Mouse (Mus musculus) myocyte (in vitro differentiated cells): ENCODE measurements at regions not wholly inside any gene's neighbourhood (a gene's known extent, or its start where the extent isn't known, plus 50 kb on each side); places are given as distances from the start of the nearest gene placed in this dataset.

ENCODE experiments used
- H3K27me3 ChIP-seq: one replicate; pipeline ENCODE4 v1.6.1; 2011; ENCODE audit not compliant: control insufficient read depth, insufficient read depth, insufficient read length
- H3K36me3 ChIP-seq: one replicate; pipeline ENCODE4 v1.6.1; 2011; ENCODE audit not compliant: control insufficient read depth, insufficient read depth
- H3K4me2 ChIP-seq: one replicate; pipeline ENCODE4 v1.6.1; 2011; ENCODE audit warnings: low read depth, control low read depth
- H3K4me3 ChIP-seq: one replicate; pipeline ENCODE4 v1.5.1; 2011; ENCODE audit warnings: mild to moderate bottlenecking, control low read depth, moderate library complexity
- H3K79me2 ChIP-seq: one replicate; pipeline ENCODE4 v1.6.1; 2011; ENCODE audit not compliant: control insufficient read depth, insufficient read depth
- H3ac ChIP-seq: one replicate; pipeline ENCODE4 v1.6.1; 2011; ENCODE audit not compliant: control insufficient read depth, insufficient read length
- CEBPB ChIP-seq: IDR thresholded peaks from 2 replicates; pipeline ENCODE4 v1.6.1; 2011; ENCODE audit warnings: mild to moderate bottlenecking, moderate library complexity; ENCODE audit not compliant: poor library complexity, insufficient read depth, severe bottlenecking
- E2F4 ChIP-seq: IDR thresholded peaks from one replicate; pipeline ENCODE4 v1.6.1; 2011; ENCODE audit warnings: mild to moderate bottlenecking, control low read depth, moderate library complexity; ENCODE audit not compliant: insufficient read depth
- MAX ChIP-seq: IDR thresholded peaks from one replicate; pipeline ENCODE4 v1.6.1; 2011; ENCODE audit warnings: low read depth, mild to moderate bottlenecking, control low read depth
- MYOD1 ChIP-seq, 3 experiments: IDR thresholded peaks; one replicate each; pipeline ENCODE4 v1.6.1; 2011; ENCODE audit warnings: control low read depth in 2 of 3, low read depth in 2 of 3, mild to moderate bottlenecking in 2 of 3, moderate library complexity in 1 of 3; ENCODE audit not compliant: insufficient read length in 2 of 3, control insufficient read depth in 1 of 3
- MYOG ChIP-seq, 3 experiments: IDR thresholded peaks; one replicate each; pipeline ENCODE4 v1.6.1; 2011; ENCODE audit warnings: control low read depth in 2 of 3, low read depth in 2 of 3, mild to moderate bottlenecking in 2 of 3; ENCODE audit not compliant: insufficient read length in 2 of 3, control insufficient read depth in 1 of 3, insufficient read depth in 1 of 3
- POLR2A ChIP-seq: IDR thresholded peaks from one replicate; pipeline ENCODE4 v1.6.1; 2011; ENCODE audit warnings: low read depth, mild to moderate bottlenecking, control low read depth, moderate library complexity; ENCODE audit not compliant: insufficient read length
- POLR2AphosphoS2 ChIP-seq: IDR thresholded peaks from one replicate; pipeline ENCODE4 v1.6.1; 2011; ENCODE audit warnings: low read depth, control low read depth; ENCODE audit not compliant: insufficient read length
- REST ChIP-seq: IDR thresholded peaks from one replicate; pipeline ENCODE4 v1.6.1; 2011; ENCODE audit warnings: mild to moderate bottlenecking, control low read depth, moderate library complexity; ENCODE audit not compliant: insufficient read depth, insufficient read length
- SRF ChIP-seq: IDR thresholded peaks from one replicate; pipeline ENCODE4 v1.6.1; 2011; ENCODE audit warnings: low read depth; ENCODE audit not compliant: control insufficient read depth, insufficient read length
- TCF12 ChIP-seq: IDR thresholded peaks from one replicate; pipeline ENCODE4 v1.6.1; 2011; ENCODE audit warnings: mild to moderate bottlenecking, control low read depth; ENCODE audit not compliant: poor library complexity, insufficient read depth, severe bottlenecking
- TCF3 ChIP-seq: IDR thresholded peaks from one replicate; pipeline ENCODE4 v1.6.1; 2011; ENCODE audit warnings: low read depth, control low read depth; ENCODE audit not compliant: insufficient read length
- USF1 ChIP-seq: IDR thresholded peaks from one replicate; pipeline ENCODE4 v1.6.1; 2011; ENCODE audit warnings: low read depth, mild to moderate bottlenecking, control low read depth, moderate library complexity

DNA sequence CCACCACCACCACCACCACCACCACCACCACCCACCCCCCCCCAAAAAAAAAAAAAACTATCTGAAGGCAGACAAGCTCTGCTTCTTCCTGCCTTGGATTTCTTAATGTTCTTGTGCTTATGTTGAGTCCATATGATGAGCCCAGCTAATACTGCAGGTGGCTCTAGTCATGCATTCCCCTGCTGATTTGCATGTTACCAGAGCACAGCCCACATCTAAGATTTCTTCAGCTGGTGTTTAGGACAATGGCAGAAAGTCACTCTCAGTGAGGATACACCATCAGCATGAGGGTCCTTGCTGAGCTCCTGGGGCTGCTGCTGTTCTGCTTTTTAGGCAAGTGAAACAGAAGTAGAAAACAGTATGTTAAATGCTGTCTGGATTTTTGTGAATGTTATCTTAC lies 901.6 kb upstream of the Tacstd2 start:
- no peak for TF ChIP-seq MYOG (IDR thresholded peaks at IDR 0.05; ENCODE audit: control insufficient read depth in 1 of 3, insufficient read depth in 1 of 3, insufficient read length in 2 of 3, low read depth in 2 of 3)
- TF ChIP-seq MAX, result no peak
- no peak for TF ChIP-seq USF1
- TF ChIP-seq POLR2AphosphoS2, result no peak
- TF ChIP-seq E2F4, result no peak
- no peak for TF ChIP-seq TCF12
- no peak for TF ChIP-seq MYOD1 (IDR thresholded peaks at IDR 0.05; ENCODE audit: control insufficient read depth in 1 of 3, insufficient read length in 2 of 3, low read depth in 2 of 3)
- TF ChIP-seq CEBPB, result no peak
- no peak for TF ChIP-seq POLR2A
- TF ChIP-seq REST, result no peak
- TF ChIP-seq SRF, result no peak
- TF ChIP-seq TCF3, result no peak
- Histone ChIP-seq H3K4me2 (no peak overlapping the region), H3ac (no peak overlapping the region), H3K4me3 (no peak overlapping the region), H3K79me2 (no peaks in the 10 kb centered on the region), H3K27me3 (no peaks in the 10 kb centered on the region), H3K36me3 (no peaks in the 10 kb centered on the region)
